Mouse (Mus musculus) heart, embryonic 14.5 days (tissue): ENCODE data around the gene Gm12394. TPM values are rescaled to one million over a fixed set of nuclear protein-coding genes. Genes with fewer than 3 reads are reported as not detected.
"Not testable (repeated sequence)": the region's sequence is repeated elsewhere in the genome, so short reads cannot be mapped to it uniquely, and the experiment has no call there.

Source experiments
- ATAC-seq: fragments of 200-750 bp; cut with Nextera tagmentation; 2 replicates; pipeline ENCODE4 v1.8.0; 2017; ENCODE audit warnings: low read depth, moderate TSS enrichment; ENCODE audit not compliant: insufficient number of reproducible peaks, insufficient read depth, low FRiP score
- H3K27ac ChIP-seq, 2 experiments: fragments of 200-500 bp in 1 of 2; fragments of 300-500 bp in 1 of 2; sonication (generic) in 1 of 2; replicated peaks in 1 of 2; 2 replicates each; pipeline ENCODE4 v1.5.1; 2012 to 2014; ENCODE audit warnings: low read depth in 2 of 2, low read length in 2 of 2, control low read depth in 1 of 2, mild to moderate bottlenecking in 1 of 2, mixed read lengths in 1 of 2; ENCODE audit not compliant: control insufficient read depth in 1 of 2, insufficient read depth in 1 of 2
- H3K27me3 ChIP-seq: fragments of 300-500 bp; sonication (generic); 2 replicates; pipeline ENCODE4 v1.6.1; 2014; ENCODE audit warnings: mild to moderate bottlenecking, low read length, control low read depth; ENCODE audit not compliant: control insufficient read depth, insufficient read depth
- H3K36me3 ChIP-seq: fragments of 300-500 bp; sonication (generic); 2 replicates; pipeline ENCODE4 v1.6.1; 2014; ENCODE audit warnings: mild to moderate bottlenecking, control low read depth, low read length, mixed read lengths; ENCODE audit not compliant: control insufficient read depth, insufficient read depth
- H3K4me1 ChIP-seq, 2 experiments: fragments of 200-500 bp in 1 of 2; fragments of 300-500 bp in 1 of 2; sonication (generic) in 1 of 2; 2 replicates each; pipeline ENCODE4 v1.6.1; 2012 to 2014; ENCODE audit warnings: low read length in 2 of 2, control low read depth in 1 of 2, mixed read lengths in 1 of 2; ENCODE audit not compliant: control insufficient read depth in 2 of 2, insufficient read depth in 2 of 2
- H3K4me2 ChIP-seq: fragments of 300-500 bp; sonication (generic); 2 replicates; pipeline ENCODE4 v1.6.1; 2014; ENCODE audit warnings: mild to moderate bottlenecking, low read length
- H3K4me3 ChIP-seq, 2 experiments: fragments of 200-500 bp in 1 of 2; fragments of 300-500 bp in 1 of 2; sonication (generic) in 1 of 2; 2 replicates each; pipeline ENCODE4 v1.5.1; 2012 to 2014; ENCODE audit warnings: low read length in 2 of 2, mild to moderate bottlenecking in 2 of 2, control low read depth in 1 of 2, low read depth in 1 of 2, moderate library complexity in 1 of 2; ENCODE audit not compliant: control insufficient read depth in 1 of 2, insufficient read depth in 1 of 2
- H3K9ac ChIP-seq: fragments of 300-500 bp; sonication (generic); 2 replicates; pipeline ENCODE4 v1.6.1; 2014; ENCODE audit warnings: mild to moderate bottlenecking, low read length
- H3K9me3 ChIP-seq: fragments of 300-500 bp; sonication (generic); 2 replicates; pipeline ENCODE4 v1.6.1; 2016; ENCODE audit warnings: low read length, control low read depth; ENCODE audit not compliant: control insufficient read depth
- WGBS: fragments of 180-500 bp; shearing (Covaris S2); extraction: QIAGEN DNeasy Blood & Tissue Kit; methylation state at CpG from one replicate; pipeline ENCODE4 v1.1.7; 2014; 5-methylcytosine and 5-hydroxymethylcytosine counted together
- polyA plus RNA-seq: library from polyadenylated mRNA; unstranded; fragments of >200 nt; fragmentation: Nextera tagmentation; extraction: Ambion mirVana; gene quantifications from 2 replicates; pipeline ENCODE4 v1.2.1, GENCODE M21; 2014

Gm12394 gene
- polyA plus RNA-seq, 1 experiment from 2014 or later: not detected

DNA sequence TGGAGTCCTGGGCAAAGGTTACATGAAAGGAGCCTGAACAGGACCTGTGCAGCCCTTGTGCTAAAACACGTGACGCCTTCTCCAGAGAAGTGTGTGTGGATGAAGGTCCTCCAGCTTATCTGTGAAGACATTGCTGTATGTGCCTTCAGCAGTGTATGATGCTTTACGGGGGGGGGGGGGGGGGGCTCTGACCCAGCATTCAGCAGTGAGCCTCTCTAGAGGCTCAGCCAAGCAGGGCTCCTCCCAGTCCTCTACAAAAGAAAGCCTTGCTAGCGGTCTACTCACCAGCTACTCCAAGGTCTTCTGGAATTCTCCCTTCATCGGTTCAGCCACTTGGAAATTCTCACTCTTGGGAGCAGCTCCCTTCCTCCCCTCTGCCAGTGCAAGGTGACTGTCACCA, 6.9 kb upstream of the Gm12394 start:
- 81% methylated on average over 4 of the region's 5 CpGs for WGBS
- H3K9me3 ChIP-seq, H3K4me2 ChIP-seq, ATAC-seq, H3K4me1 ChIP-seq, H3K36me3 ChIP-seq, H3K27me3 ChIP-seq, H3K4me3 ChIP-seq, H3K27ac ChIP-seq, H3K9ac ChIP-seq: not testable (repeated sequence)

DNA sequence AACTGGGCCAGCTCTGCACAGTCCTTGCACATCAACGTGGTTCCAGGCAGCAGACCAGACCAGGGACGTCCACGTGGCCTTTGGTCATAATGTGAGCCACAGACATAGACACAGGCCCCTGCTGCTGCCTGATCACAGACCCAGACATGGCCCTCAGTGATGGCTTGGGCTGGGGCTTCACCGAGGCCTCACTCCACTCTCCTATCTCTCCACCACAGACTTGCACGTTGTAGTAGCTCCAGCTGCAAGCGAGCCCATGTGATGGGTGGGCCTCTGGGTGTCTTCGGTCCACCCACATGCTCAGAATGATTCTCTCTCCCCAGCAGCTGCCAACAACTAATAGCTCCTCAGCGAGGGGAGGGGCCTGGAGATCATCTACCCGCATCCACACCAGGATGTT, 3.9 kb upstream of the Gm12394 start:
- not testable (repeated sequence) for H3K4me3 ChIP-seq, H3K36me3 ChIP-seq, H3K27me3 ChIP-seq, H3K9me3 ChIP-seq, H3K9ac ChIP-seq, ATAC-seq, H3K4me2 ChIP-seq, H3K27ac ChIP-seq, H3K4me1 ChIP-seq
- 75% methylated on average over 9 of the region's 9 CpGs for WGBS

DNA sequence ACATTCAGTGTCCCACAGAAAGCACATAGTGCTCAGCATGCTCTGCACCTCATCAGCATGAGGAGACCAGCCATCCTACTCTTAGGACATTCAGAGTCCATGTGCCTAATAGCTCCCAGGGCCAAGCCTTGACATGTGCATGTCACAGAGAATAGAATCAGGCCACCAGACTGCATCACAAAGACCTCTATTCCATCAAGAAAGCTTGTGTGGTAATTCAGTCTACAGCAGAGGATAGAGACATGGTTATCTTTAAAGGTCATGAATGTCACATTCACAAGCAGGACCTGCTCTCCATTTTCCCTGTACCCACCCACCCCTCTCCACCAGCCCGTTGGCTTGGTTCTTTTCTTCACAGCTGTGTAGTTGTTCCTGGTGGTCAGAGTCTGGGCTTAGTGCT, 2.8 kb downstream of the Gm12394 start, which contains the start of gene Fam205a1:
Gene Fam205a1 (minus strand): TSS at position 101 of the 400 bp plus-strand sequence.
- H3K9me3 ChIP-seq, H3K4me3 ChIP-seq, H3K4me2 ChIP-seq, H3K27me3 ChIP-seq, H3K9ac ChIP-seq, H3K4me1 ChIP-seq, ATAC-seq, H3K27ac ChIP-seq, H3K36me3 ChIP-seq: not testable (repeated sequence)
- 43% methylated on average over 1 of the region's 1 CpGs for WGBS

DNA sequence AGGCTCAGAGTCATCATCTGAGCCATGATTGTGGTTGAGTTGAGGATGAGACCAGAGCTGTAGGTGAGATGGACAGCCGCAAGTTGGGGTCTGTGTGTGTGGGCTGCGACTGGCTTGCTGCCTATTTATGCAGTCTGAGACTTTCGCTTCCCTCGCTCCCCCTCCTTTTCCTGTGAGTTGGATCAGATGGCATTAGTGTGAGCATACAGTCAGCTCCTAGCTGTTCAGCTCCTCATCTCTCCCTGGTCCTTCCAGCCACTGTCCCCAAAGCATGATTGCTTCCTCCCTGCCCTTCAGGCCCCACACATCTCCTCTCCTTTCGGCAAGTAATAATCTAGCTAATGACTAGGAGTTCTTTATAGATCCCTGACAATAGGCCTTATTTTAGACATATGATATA, 82.7 kb downstream of the Gm12394 start, which contains the start of gene Ccl21a:
Gene Ccl21a (minus strand): TSS at position 101 of the 400 bp plus-strand sequence.
- H3K4me1 ChIP-seq, H3K9ac ChIP-seq, H3K36me3 ChIP-seq, H3K27me3 ChIP-seq, H3K27ac ChIP-seq, H3K9me3 ChIP-seq, ATAC-seq, H3K4me3 ChIP-seq, H3K4me2 ChIP-seq: not testable (repeated sequence)
- WGBS: no CpG with 5 or more reads among the region's 5 CpGs

DNA sequence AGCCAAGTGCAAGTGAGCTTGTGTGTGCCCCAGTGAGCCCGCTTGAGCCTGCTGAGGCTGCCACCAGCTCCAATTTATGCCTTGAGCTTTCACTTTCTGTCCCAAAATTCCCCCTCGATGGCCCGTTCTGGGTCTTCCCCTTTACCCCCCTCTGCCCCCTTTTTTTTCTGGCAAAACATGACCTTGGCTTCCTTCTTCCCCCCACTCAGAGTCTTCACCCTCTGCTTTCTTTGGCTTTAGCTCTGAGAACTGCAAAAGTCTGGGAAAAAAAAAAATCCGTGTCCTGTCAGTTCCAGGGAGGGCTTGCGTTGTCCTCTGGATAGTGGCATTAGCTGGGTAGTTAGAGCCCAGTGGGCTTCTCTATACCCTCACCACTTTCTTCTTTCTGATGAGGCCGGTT, 100.1 kb downstream of the Gm12394 start, which contains the start of gene Ccl19:
Gene Ccl19 (minus strand): TSS at position 101 of the 400 bp plus-strand sequence.
- H3K4me2 ChIP-seq, H3K4me1 ChIP-seq, H3K36me3 ChIP-seq, ATAC-seq, H3K4me3 ChIP-seq, H3K27me3 ChIP-seq, H3K9me3 ChIP-seq, H3K9ac ChIP-seq, H3K27ac ChIP-seq: not testable (repeated sequence)
- no CpG with 5 or more reads among the region's 6 CpGs for WGBS

DNA sequence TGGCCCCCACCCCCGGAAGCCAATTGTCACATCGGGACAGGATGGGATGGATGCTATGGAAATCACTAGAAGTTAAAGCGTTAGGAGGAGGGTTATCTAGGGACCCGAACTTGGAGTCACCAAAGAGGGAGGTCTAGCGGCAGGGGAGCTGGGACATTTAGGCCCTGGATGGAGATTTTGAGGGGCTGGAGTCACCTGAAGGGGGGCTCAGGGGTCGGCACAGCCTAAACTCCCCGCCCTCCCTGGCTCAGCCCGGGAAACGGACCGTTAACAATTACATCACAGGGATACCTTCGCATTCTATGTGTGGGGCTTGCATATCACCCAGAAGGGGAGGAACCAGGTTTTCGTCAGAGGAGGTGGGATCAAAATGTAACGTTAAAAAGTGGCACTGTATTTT, 121.3 kb downstream of the Gm12394 start, which contains the start of gene 4930578G10Rik:
Gene 4930578G10Rik (plus strand): TSS at position 301 of the 400 bp plus-strand sequence.
- not testable (repeated sequence) for H3K4me3 ChIP-seq, H3K27me3 ChIP-seq, H3K9ac ChIP-seq, ATAC-seq, H3K4me2 ChIP-seq, H3K9me3 ChIP-seq, H3K4me1 ChIP-seq, H3K36me3 ChIP-seq, H3K27ac ChIP-seq
- WGBS: no CpG with 5 or more reads among the region's 13 CpGs

Other genes with a start within 250 kb of the Gm12394 start
- 1.5 TPM in 1 of 2 replicates, not detected in the other for gene Gm10591, start 244.6 kb downstream of the Gm12394 start, polyA plus RNA-seq
- gene Gm2564, start 227.1 kb downstream of the Gm12394 start, polyA plus RNA-seq: not detected in 2 replicates
- gene Ccl27b, start 201.5 kb downstream of the Gm12394 start, polyA plus RNA-seq: not detected in 2 replicates
- not detected in 2 replicates for gene Il11ra2, start 194.9 kb downstream of the Gm12394 start, polyA plus RNA-seq
- gene 4930578G10Rik, start 121.2 kb downstream of the Gm12394 start, polyA plus RNA-seq: 0.38 TPM in 1 of 2 replicates, not detected in the other
- gene Ccl19, start 100.2 kb downstream of the Gm12394 start, polyA plus RNA-seq: not detected in 2 replicates
- 28.2 and 39.6 TPM in 2 replicates for gene Ccl21a, start 82.8 kb downstream of the Gm12394 start, polyA plus RNA-seq
- gene Fam205a1, start 2.9 kb downstream of the Gm12394 start, polyA plus RNA-seq: 0.07 TPM in 1 of 2 replicates, not detected in the other
- 0.19 and 0.31 TPM in 2 replicates for gene Fam205c, start 17.5 kb upstream of the Gm12394 start, polyA plus RNA-seq
- gene Phf24, start 59.9 kb upstream of the Gm12394 start, polyA plus RNA-seq: 5.6 and 5.8 TPM in 2 replicates
- gene Dnajb5, start 93.0 kb upstream of the Gm12394 start, polyA plus RNA-seq: 17.9 and 18.3 TPM in 2 replicates
- 0.57 and 0.70 TPM in 2 replicates for gene 1700022I11Rik, start 112.8 kb upstream of the Gm12394 start, polyA plus RNA-seq
- 469 and 477 TPM in 2 replicates for gene Vcp, start 143.7 kb upstream of the Gm12394 start, polyA plus RNA-seq
- gene Fancg, start 153.7 kb upstream of the Gm12394 start, polyA plus RNA-seq: 10.8 and 11.7 TPM in 2 replicates
- gene Pigo, start 169.0 kb upstream of the Gm12394 start, polyA plus RNA-seq: 12.0 and 13.0 TPM in 2 replicates
- 201 and 211 TPM in 2 replicates for gene Stoml2, start 174.9 kb upstream of the Gm12394 start, polyA plus RNA-seq
- gene Fam214b, start 189.4 kb upstream of the Gm12394 start, polyA plus RNA-seq: 10.5 and 12.0 TPM in 2 replicates
- gene Unc13b, start 202.2 kb upstream of the Gm12394 start, polyA plus RNA-seq: 16.4 and 19.1 TPM in 2 replicates